Mouse (Mus musculus): ENCODE measurements around the gene Rhobtb1.

Rhobtb1 gene

GRCm38 (mm10) chr10:69163216-69163615, 12.0 kb downstream of the Rhobtb1 start:
- DNase-seq (ENCODE audit: inconsistent ontology term): no peak

- DNase-seq (ENCODE audit: inconsistent ontology term): no peak
These were observed 13.9 kb downstream of the Rhobtb1 start for GRCm38 (mm10) chr10:69165125-69165524.

GRCm38 (mm10) chr10:69165847-69166246, 14.6 kb downstream of the Rhobtb1 start:
- no peak for DNase-seq (ENCODE audit: inconsistent ontology term)

GRCm38 (mm10) chr10:69166514-69166913, 15.3 kb downstream of the Rhobtb1 start:
- no peak for DNase-seq (ENCODE audit: inconsistent ontology term)

GRCm38 (mm10) chr10:69172412-69172811, 21.2 kb downstream of the Rhobtb1 start:
- peak; percentile 33 for DNase-seq (ENCODE audit: inconsistent ontology term)

GRCm38 (mm10) chr10:69176116-69176515, 24.9 kb downstream of the Rhobtb1 start:
- no peak for DNase-seq (ENCODE audit: inconsistent ontology term)

GRCm38 (mm10) chr10:69179341-69179740, 28.1 kb downstream of the Rhobtb1 start:
- DNase-seq (ENCODE audit: inconsistent ontology term): no peak

- no peak for DNase-seq (ENCODE audit: inconsistent ontology term)
These were observed 29.8 kb downstream of the Rhobtb1 start for GRCm38 (mm10) chr10:69180997-69181396.

- DNase-seq (ENCODE audit: inconsistent ontology term): no peak
These were observed 33.7 kb downstream of the Rhobtb1 start for GRCm38 (mm10) chr10:69184903-69185302.

GRCm38 (mm10) chr10:69185431-69185830, 34.2 kb downstream of the Rhobtb1 start:
- peak; percentile 71 for DNase-seq (ENCODE audit: inconsistent ontology term)

- DNase-seq (ENCODE audit: inconsistent ontology term): peak; percentile 93
These were observed 35.0 kb downstream of the Rhobtb1 start for GRCm38 (mm10) chr10:69185894-69186893.

GRCm38 (mm10) chr10:69187773-69188443, 36.7 kb downstream of the Rhobtb1 start:
- no peak for DNase-seq (ENCODE audit: inconsistent ontology term)

GRCm38 (mm10) chr10:69190434-69191160, 39.4 kb downstream of the Rhobtb1 start:
- no peak for DNase-seq (ENCODE audit: inconsistent ontology term)

GRCm38 (mm10) chr10:69192266-69192665, 41.0 kb downstream of the Rhobtb1 start:
- no peak for DNase-seq (ENCODE audit: inconsistent ontology term)

- no peak for DNase-seq (ENCODE audit: inconsistent ontology term)
These were observed 42.5 kb downstream of the Rhobtb1 start for GRCm38 (mm10) chr10:69193721-69194120.

GRCm38 (mm10) chr10:69204677-69205400, 53.6 kb downstream of the Rhobtb1 start:
- DNase-seq (ENCODE audit: inconsistent ontology term): peak; percentile 71

GRCm38 (mm10) chr10:69206081-69206480, 54.8 kb downstream of the Rhobtb1 start:
- DNase-seq (ENCODE audit: inconsistent ontology term): no peak

- no peak for DNase-seq (ENCODE audit: inconsistent ontology term)
These were observed 56.2 kb downstream of the Rhobtb1 start for GRCm38 (mm10) chr10:69207481-69207880.

GRCm38 (mm10) chr10:69207981-69208630, 56.9 kb downstream of the Rhobtb1 start:
- DNase-seq (ENCODE audit: inconsistent ontology term): no peak

GRCm38 (mm10) chr10:69208705-69209104, 57.5 kb downstream of the Rhobtb1 start:
- no peak for DNase-seq (ENCODE audit: inconsistent ontology term)

GRCm38 (mm10) chr10:69210006-69210405, 58.8 kb downstream of the Rhobtb1 start:
- DNase-seq (ENCODE audit: inconsistent ontology term): no peak

All from Muller cell, postnatal 12 days (primary cell).